Mouse (Mus musculus): ENCODE results near the gene Dzank1.

DNA sequence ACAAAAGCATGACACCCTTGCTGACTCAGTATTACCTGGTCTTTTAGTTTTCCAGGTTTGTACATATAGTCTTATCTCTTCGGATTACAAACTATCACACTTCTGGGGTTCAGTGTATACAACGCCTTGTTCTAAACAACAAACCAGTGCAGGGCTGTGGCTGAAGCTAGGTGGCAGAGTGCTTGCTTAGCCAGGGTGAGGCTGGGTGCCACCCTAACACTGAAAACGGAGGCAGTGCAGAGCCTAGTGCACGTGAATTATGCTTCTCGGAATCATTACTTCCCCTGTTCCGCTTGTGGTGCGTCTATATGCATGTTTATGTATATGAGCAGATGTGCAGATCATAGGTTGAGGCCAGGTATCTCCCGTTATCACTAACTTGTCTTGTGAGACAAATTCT is 98.6 kb downstream of the Dzank1 start:
- TF ChIP-seq ZNF384 (IDR thresholded peaks at IDR 0.05; ENCODE audit: low read depth, low read length) (no peak), CHD2 (IDR thresholded peaks at IDR 0.05; ENCODE audit: low read depth, low read length) (no peak)

All from ES-E14 (cell line).